Mouse (Mus musculus): Measurements from ENCODE around the gene Tnpo3. TPM values are rescaled to one million over a fixed set of nuclear protein-coding genes. Genes with fewer than 3 reads are reported as not detected.

Gene Tnpo3
- total RNA-seq, 2 experiments from 2014 or later, result 34.4 to 40.6 TPM

DNA sequence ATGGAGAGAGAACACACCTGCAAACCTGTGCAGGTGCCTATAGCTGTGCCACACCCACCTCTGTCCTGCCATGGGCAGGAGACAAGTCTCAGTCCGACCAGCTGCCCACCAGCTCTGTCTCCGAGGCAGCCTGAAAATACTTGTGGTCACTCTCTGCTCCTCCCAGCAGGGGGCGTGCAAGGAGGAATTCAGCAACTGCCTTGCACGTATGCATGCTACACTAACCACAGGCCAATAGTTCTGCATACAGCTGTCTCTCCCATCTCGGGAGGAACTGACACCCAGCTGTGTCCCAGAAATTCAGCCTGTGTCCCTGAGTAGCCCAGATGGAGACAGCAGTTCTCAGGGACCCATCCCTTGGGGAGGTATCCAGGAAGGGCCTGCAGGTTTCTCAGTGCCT is 92.5 kb downstream of the Tnpo3 start:
- intact Hi-C loops (cut with DNase I), result loop anchor here (2.0 kb wide), 1 partner anchor 132 kb away; no protein-coding TSS in a partner anchor
- peak; percentile 81 for DNase-seq
- peak; percentile 86 for TF ChIP-seq CTCF (IDR thresholded peaks at IDR 0.05)
- Histone ChIP-seq H3K4me3 (no peak overlapping the region), H3K27ac (no peak overlapping the region)

DNA sequence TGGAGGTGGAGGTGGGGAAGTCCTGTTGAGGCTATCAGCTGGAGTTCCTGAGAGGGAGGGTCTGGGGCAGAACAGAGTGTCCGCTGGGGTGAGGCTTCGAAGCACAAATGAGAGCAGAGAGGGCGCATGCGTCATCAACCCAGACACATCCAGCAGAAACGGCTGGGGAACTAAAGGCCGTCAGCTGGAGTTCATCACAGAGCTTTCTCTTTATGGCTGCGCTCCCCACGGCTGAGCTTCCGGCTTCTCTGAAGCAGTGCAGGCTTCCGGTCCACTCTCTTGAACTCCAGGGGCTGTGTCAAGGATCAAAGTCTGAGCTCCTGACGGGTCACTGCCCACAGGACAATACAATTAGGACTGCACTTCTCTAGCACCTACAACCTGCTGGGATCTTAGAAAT is 96.4 kb downstream of the Tnpo3 start:
- TF ChIP-seq CTCF (IDR thresholded peaks at IDR 0.05), result no peak
- Histone ChIP-seq H3K4me3 (peak overlapping the region; percentile 50), H3K27ac (peak overlapping the region; percentile 69)
- peak; percentile 49 for DNase-seq
- intact Hi-C loops (cut with DNase I), result no loop called here

DNA sequence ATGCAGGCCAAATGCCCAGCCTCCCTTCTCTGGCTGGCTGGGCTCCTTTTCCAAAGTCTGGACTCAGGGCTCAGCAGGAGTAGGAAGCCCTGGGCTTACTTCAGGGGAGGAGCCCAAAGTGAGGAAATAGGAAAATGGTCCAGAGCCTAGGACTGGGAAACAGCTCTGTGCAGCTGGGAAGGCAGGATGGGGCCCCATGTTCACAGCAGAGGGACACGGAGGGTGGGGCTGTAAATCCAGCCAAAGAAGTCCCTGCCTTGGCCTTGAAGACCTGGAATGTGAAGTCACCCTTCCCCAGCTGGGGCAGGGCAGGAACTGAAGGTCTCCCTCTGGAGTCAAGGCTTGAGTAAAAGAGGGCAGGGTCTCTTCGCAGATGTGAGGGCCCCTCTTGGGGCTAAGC is 100.6 kb downstream of the Tnpo3 start:
- intact Hi-C loops (cut with DNase I), result no loop called here
- Histone ChIP-seq H3K4me3 (no peak overlapping the region), H3K27ac (peak overlapping the region; percentile 43; the same call in 1 of the 2 replicates)
- no peak for TF ChIP-seq CTCF (IDR thresholded peaks at IDR 0.05)
- DNase-seq, result peak; percentile 61

GRCm38 (mm10) chr6:29507447-29508309 is 102.0 kb downstream of the Tnpo3 start, which contains the start of gene Kcp:
Gene Kcp, minus strand, starts transcription at chr6:29507952.
- intact Hi-C loops (cut with DNase I), result no loop called here
- H3K27ac ChIP-seq, result peak within 1 kb of the TSS; percentile 54; the same call in 1 of the 2 replicates
- H3K4me3 ChIP-seq, result peak within 1 kb of the TSS; percentile 72
- TF ChIP-seq CTCF (IDR thresholded peaks at IDR 0.05), result no peak
- DNase-seq, result peak; percentile 55

GRCm38 (mm10) chr6:29506834-29507233 is 102.9 kb downstream of the Tnpo3 start:
- no peak overlapping the region for H3K27ac ChIP-seq
- no peak for TF ChIP-seq CTCF (IDR thresholded peaks at IDR 0.05)
- intact Hi-C loops (cut with DNase I), result no loop called here
- peak overlapping the region; percentile 72 for H3K4me3 ChIP-seq
- DNase-seq, result no peak

GRCm38 (mm10) chr6:29505493-29505892 is 104.2 kb downstream of the Tnpo3 start:
- H3K4me3 ChIP-seq, result no peak overlapping the region
- DNase-seq, result no peak
- intact Hi-C loops (cut with DNase I), result no loop called here
- no peak overlapping the region for H3K27ac ChIP-seq
- TF ChIP-seq CTCF (IDR thresholded peaks at IDR 0.05), result no peak

- H3K4me3 ChIP-seq, result no peak overlapping the region
- H3K27ac ChIP-seq, result no peak overlapping the region
- intact Hi-C loops (cut with DNase I), result no loop called here
- DNase-seq, result no peak
- peak; percentile 44; the same call in 1 of the 2 replicates for TF ChIP-seq CTCF (IDR thresholded peaks at IDR 0.05)
These were observed 108.1 kb downstream of the Tnpo3 start for GRCm38 (mm10) chr6:29501599-29501998.

DNA sequence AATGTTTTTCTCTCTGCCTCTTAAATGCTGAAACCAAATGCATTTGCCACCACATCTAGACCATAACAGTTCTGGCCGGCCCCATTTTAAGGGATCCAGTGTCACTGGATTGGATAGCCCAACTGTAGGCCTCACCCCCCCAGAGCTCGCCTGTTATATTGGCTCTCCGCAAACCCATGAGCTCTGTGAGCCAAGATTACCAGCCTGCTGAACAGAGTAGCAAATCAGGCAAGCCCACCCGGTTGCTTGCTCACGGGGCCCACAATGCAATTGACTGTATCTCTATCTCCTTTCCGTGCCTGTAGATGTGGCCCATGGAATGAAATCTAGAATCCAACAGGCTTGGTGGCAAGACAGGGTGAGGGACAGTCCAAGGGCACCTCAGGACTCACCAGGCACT is 108.9 kb downstream of the Tnpo3 start:
- Histone ChIP-seq H3K27ac (no peak overlapping the region), H3K4me3 (no peak overlapping the region)
- TF ChIP-seq CTCF (IDR thresholded peaks at IDR 0.05), result no peak
- DNase-seq, result no peak
- intact Hi-C loops (cut with DNase I), result no loop called here

- no peak overlapping the region for H3K4me3 ChIP-seq
- no peak overlapping the region for H3K27ac ChIP-seq
- intact Hi-C loops (cut with DNase I), result no loop called here
- DNase-seq, result no peak
- TF ChIP-seq CTCF (IDR thresholded peaks at IDR 0.05), result no peak
These were observed 109.5 kb downstream of the Tnpo3 start for GRCm38 (mm10) chr6:29500177-29500576.

DNA sequence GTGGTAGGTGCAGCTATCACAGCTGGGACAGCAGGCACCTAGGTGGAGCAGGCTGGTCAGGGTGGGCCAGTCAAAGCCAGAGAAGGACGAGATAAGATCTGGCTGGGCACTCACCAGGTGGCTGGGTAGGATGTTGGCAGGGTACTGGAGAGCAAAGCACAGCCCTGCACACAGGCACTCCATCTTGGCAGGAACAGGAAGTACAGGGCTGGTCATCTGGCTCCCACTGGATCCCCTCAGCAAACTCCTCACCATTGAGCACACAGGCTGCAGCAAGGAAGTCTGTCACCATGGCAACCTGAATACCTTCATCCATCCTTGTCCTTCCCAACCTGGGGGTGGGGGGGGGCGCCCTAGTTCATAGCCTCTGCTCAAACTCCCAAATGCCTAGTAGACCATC is 111.9 kb downstream of the Tnpo3 start:
- intact Hi-C loops (cut with DNase I), result no loop called here
- H3K27ac ChIP-seq, result no peak overlapping the region
- no peak for DNase-seq
- no peak overlapping the region for H3K4me3 ChIP-seq
- TF ChIP-seq CTCF (IDR thresholded peaks at IDR 0.05), result no peak

DNA sequence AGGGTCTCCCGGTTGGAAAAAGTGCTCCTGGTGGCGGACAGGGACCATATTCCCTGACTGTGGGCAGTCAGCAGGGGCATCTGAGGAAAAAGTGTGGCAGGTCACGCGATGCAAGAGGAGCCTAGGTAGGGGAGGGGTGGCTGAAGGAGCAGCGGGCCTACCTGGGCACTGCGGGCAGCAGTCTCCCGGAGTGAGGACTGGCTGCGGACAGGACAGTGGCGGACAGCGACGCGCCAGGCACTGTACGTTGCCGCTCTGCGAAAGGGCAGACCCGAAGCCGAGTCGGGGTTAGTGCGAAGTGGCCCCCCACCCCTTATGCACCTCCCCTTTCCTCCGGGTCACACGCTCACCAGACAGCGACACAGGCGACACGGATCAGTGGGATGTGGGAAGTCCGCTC is 113.4 kb downstream of the Tnpo3 start:
- H3K4me3 ChIP-seq, result no peak overlapping the region
- intact Hi-C loops (cut with DNase I), result no loop called here
- H3K27ac ChIP-seq, result no peak overlapping the region
- no peak for DNase-seq
- no peak for TF ChIP-seq CTCF (IDR thresholded peaks at IDR 0.05)

GRCm38 (mm10) chr6:29494101-29494500 is 115.6 kb downstream of the Tnpo3 start:
- intact Hi-C loops (cut with DNase I), result no loop called here
- Histone ChIP-seq H3K27ac (peak overlapping the region; percentile 58), H3K4me3 (no peak overlapping the region)
- DNase-seq, result peak; percentile 59
- TF ChIP-seq CTCF (IDR thresholded peaks at IDR 0.05), result no peak

Other genes starting within 250 kb of the Tnpo3 start
- under 1 TPM; 0.17 to 0.18 TPM for gene Opn1sw, start 221.4 kb downstream of the Tnpo3 start, total RNA-seq (2021)
- 10 to 100 TPM in 1 of 2 experiments, 1 to 10 TPM in 1; 9.6 to 10.5 TPM for gene Ccdc136, start 213.6 kb downstream of the Tnpo3 start, total RNA-seq (2021)
- gene Flnc, start 176.6 kb downstream of the Tnpo3 start, total RNA-seq (2021), result 100 to 1,000 TPM; 285 to 430 TPM
- gene Atp6v1f, start 142.2 kb downstream of the Tnpo3 start, total RNA-seq (2021), result 100 to 1,000 TPM; 110 to 112 TPM
- gene Atp6v1fnb, start 138.4 kb downstream of the Tnpo3 start, total RNA-seq (2021), result not detected
- 1 to 10 TPM; 3.8 to 4.0 TPM for gene Kcp, start 101.9 kb downstream of the Tnpo3 start, total RNA-seq (2021)
- gene Irf5, start 83.3 kb downstream of the Tnpo3 start, total RNA-seq (2021), result 1 to 10 TPM; 1.1 to 3.8 TPM
- gene Tspan33, start 84.3 kb upstream of the Tnpo3 start, total RNA-seq (2021), result 1 to 10 TPM; 1.9 to 2.8 TPM
- gene Smo, start 125.6 kb upstream of the Tnpo3 start, total RNA-seq (2021), result 1 to 10 TPM; 2.8 to 5.0 TPM
- 10 to 100 TPM; 14.7 to 20.3 TPM for gene Ahcyl2, start 158.1 kb upstream of the Tnpo3 start, total RNA-seq (2021)